Comparison of ENCODE assay signal across 8 mouse cellular contexts in genomic region chr17:11067076-11067703, GRCm38 (mm10).
DNase-seq lines count a peak whose midpoint lies in the region; ATAC-seq and TF ChIP-seq lines count a peak whose summit lies in the region.

No protein-coding gene starts in this region.

- H3K9me3 ChIP-seq in hindbrain, embryonic 11.5 days (ENCODE audit: control insufficient read depth, low read length): no peaks in the 10 kb centered on the region
- no peaks in the 10 kb centered on the region for H3K9me3 ChIP-seq in midbrain, embryonic 10.5 days (replicated peaks)

- 2% methylated on average over 16 of the region's 16 CpGs for WGBS in hindbrain, embryonic 11.5 days
- WGBS in midbrain, embryonic 10.5 days: 2% methylated on average over 16 of the region's 16 CpGs

- peak overlapping the region; percentile 43 for H3K4me2 ChIP-seq in hindbrain, embryonic 11.5 days (replicated peaks; ENCODE audit: low read depth, low read length)

- no peaks in the 10 kb centered on the region for H3K36me3 ChIP-seq in hindbrain, embryonic 11.5 days (ENCODE audit: control insufficient read depth, insufficient read depth, low read length)
- H3K36me3 ChIP-seq in midbrain, embryonic 10.5 days: no peaks in the 10 kb centered on the region

- H3K27ac ChIP-seq in gastrocnemius, adult 2 months: no peak overlapping the region
- peak overlapping the region; percentile 81 for H3K27ac ChIP-seq in hindbrain, embryonic 11.5 days (ENCODE audit: low read depth, low read length)
- peak overlapping the region; percentile 89 for H3K27ac ChIP-seq in midbrain, embryonic 10.5 days (replicated peaks)

- DNase-seq in gastrocnemius, adult 2 months: no peak
- no peak for DNase-seq in gastrocnemius, postnatal 4 days (ENCODE audit: low spot score in 2 of 2)
- DNase-seq in R1 (ENCODE audit: low read depth, low spot score): peak; percentile 79
- peak; percentile 63 for DNase-seq in hindbrain, embryonic 11.5 days (ENCODE audit: low spot score)
- peak; percentile 59 for DNase-seq in midbrain, embryonic 10.5 days (ENCODE audit: low spot score)
- no peak for DNase-seq in right cerebral cortex, postnatal 4 days
- DNase-seq in frontal cortex, postnatal 10 days (ENCODE audit: low spot score in 2 of 2): no peak
- no peak for DNase-seq in lung, postnatal 36 days

- H3K4me1 ChIP-seq in hindbrain, embryonic 11.5 days (replicated peaks; ENCODE audit: control insufficient read depth, insufficient read depth, low read length): no peaks in the 10 kb centered on the region; the same call in 1 of the 2 replicates
- peaks cover 26% of the 10 kb centered on the region for H3K4me1 ChIP-seq in midbrain, embryonic 10.5 days

- H3K9ac ChIP-seq in hindbrain, embryonic 11.5 days (ENCODE audit: low read depth, low read length): peak overlapping the region; percentile 27; the same call in 1 of the 2 replicates

- intact Hi-C loops in gastrocnemius, adult 2 months (cut with DNase I): loop anchor here (5.0 kb wide), 1 partner anchor 1310 kb away; no protein-coding TSS in a partner anchor

- peak overlapping the region; percentile 45 for H3K4me3 ChIP-seq in gastrocnemius, adult 2 months
- no peak overlapping the region for H3K4me3 ChIP-seq in hindbrain, embryonic 11.5 days (ENCODE audit: low read depth, low read length)
- H3K4me3 ChIP-seq in midbrain, embryonic 10.5 days: peak overlapping the region; percentile 46

- TF ChIP-seq CTCF in gastrocnemius, adult 2 months (IDR thresholded peaks at IDR 0.05): no peak

- H3K27me3 ChIP-seq in hindbrain, embryonic 11.5 days (ENCODE audit: control insufficient read depth, insufficient read depth, low read length): no peaks in the 10 kb centered on the region
- no peaks in the 10 kb centered on the region for H3K27me3 ChIP-seq in midbrain, embryonic 10.5 days (ENCODE audit: low read depth, poor library complexity, severe bottlenecking)

- ATAC-seq in hindbrain, embryonic 11.5 days (ENCODE audit: low FRiP score): peak; percentile 72

Comparison
In these comparisons a context has a peak if more than half of its experiments do, and no peak if none do; other contexts are left out.
1. DNase-seq: peak in R1 (single experiment), hindbrain, embryonic 11.5 days (single experiment) and midbrain, embryonic 10.5 days (single experiment); none in gastrocnemius, adult 2 months (single experiment), gastrocnemius, postnatal 4 days (0 of 2), right cerebral cortex, postnatal 4 days (single experiment), frontal cortex, postnatal 10 days (0 of 2) and lung, postnatal 36 days (single experiment).